Mouse (Mus musculus): ENCODE data around the gene Rapgef4.

GRCm38 (mm10) chr2:72170546-72170945 lies 189.5 kb downstream of the Rapgef4 start:
- no peak for TF ChIP-seq POLR2A (IDR thresholded peaks at IDR 0.05; ENCODE audit: control insufficient read depth, low read depth, low read length)
- no peak for TF ChIP-seq CTCF (IDR thresholded peaks at IDR 0.05; ENCODE audit: control insufficient read depth, insufficient read depth, insufficient replicate concordance, low read depth, low read length)
